Mouse (Mus musculus) c-Kit-positive CD71-negative TER-119-negative erythroid progenitor cells, embryonic 14.5 days (primary cell): Measurements from ENCODE around the gene A830018L16Rik.
"Not testable (repeated sequence)": the region's sequence is repeated elsewhere in the genome, so short reads cannot be mapped to it uniquely, and the experiment has no call there.

ENCODE experiments used
- DNase-seq: peaks from one replicate; pipeline ENCODE4 v3.0.0-alpha.2; 2013; ENCODE audit warnings: low read depth

Gene A830018L16Rik

GRCm38 (mm10) chr1:12000557-12000956 is 586.7 kb downstream of the A830018L16Rik start:
- no peak for DNase-seq

DNA sequence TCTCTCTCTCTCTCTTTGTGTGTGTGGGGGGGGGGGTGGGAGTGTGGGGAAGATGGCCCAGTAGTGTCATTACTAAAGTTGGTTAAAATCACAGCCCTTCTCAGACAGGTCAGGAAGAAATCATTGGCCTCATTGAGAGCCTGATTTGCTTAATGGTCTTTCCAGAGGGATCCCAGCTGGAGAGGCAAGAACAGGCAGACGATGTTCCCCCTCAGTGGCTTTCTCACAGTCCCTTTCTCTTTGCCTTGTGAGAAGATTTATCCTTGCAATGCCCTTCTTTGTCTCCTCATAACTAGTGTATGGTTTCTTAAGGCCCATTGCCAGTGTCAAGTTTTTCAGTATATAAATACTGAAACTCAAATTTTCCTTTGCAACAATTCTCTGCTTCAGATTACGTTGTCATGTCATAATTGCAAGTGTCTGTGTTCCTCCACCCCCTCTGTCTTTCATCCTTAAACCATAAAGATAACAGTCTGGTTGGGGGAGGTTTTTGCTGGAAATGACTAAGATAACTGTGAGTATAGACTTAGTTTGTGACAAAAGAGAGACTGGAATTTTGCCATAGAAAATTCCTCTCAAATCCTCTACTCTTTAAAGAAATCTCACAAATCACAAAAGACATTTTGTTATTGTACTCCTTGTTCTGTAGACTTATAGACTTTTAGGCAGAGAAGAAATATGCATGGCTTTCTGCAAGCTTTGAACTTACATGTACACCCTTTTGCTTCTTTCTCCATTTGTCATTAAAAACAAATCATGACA is 595.1 kb downstream of the A830018L16Rik start:
- DNase-seq = no peak

GRCm38 (mm10) chr1:12009551-12009846 is 595.6 kb downstream of the A830018L16Rik start:
- no peak for DNase-seq

DNA sequence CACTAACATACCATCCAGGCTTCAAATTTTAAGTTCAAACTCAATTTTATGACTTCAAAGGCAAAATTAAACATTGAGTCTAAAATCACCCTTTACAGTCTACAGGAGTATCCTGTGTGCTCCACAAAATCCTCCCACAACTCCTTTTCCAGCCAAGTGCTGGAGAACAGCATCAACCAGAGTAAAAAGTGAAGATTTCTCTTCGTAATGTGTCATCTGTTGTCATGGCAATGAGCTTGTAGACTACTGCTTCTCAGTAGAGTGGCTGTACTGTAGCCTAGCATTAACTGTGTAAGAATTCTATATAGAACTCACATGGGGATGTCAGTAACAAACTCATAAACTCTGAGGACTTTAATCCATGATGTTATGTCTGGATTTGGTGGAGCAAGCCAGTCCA is 596.7 kb downstream of the A830018L16Rik start:
- DNase-seq = no peak

GRCm38 (mm10) chr1:12020646-12021045 is 606.7 kb downstream of the A830018L16Rik start:
- DNase-seq = not testable (repeated sequence)
